Mouse (Mus musculus): ENCODE data around the gene Sh2d3c. TPM values are rescaled to one million over a fixed set of nuclear protein-coding genes. Genes with fewer than 3 reads are reported as not detected.
A peak's percentile ranks its signal among the peaks of the same experiment; 100 is the strongest.

Sh2d3c gene
- total RNA-seq, 1 experiment from 2014 or later = 152 TPM

DNA sequence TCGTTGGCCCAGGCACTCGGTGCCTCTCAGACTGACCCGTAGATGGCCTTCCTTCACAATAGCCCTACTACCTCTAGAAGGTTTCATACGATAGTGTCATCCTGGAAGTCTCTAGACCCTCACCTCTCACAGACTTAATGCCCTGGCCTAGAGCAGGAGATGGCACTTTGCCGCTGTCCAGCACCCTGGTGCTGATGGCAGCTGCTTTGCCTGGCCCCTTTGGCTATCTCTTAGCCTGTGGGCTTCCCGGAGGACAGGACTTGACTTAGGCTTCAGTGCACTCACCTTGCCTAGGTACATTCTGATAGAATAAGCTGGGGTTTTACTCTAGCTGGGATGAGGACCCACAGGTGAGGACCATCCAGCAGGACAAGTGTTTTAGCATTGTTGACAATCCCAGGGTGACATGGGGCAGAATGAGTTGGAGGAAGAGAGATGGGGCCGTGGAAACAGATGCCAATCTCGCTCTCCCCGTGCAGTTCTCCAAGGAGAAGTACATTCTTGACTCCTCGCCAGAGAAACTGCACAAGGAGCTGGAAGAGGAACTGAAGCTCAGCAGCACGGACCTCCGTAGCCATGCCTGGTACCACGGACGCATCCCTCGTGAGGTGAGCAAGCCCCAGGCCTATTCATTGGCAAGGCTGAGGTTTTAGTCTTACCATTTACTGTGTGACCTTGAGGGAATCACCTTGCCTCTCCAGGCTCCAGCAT lies 23.6 kb downstream of the Sh2d3c start:
- ATAC-seq (ENCODE audit: extremely low read depth, insufficient number of reproducible peaks, low FRiP score, poor library complexity, severe bottlenecking) = no peak

DNA sequence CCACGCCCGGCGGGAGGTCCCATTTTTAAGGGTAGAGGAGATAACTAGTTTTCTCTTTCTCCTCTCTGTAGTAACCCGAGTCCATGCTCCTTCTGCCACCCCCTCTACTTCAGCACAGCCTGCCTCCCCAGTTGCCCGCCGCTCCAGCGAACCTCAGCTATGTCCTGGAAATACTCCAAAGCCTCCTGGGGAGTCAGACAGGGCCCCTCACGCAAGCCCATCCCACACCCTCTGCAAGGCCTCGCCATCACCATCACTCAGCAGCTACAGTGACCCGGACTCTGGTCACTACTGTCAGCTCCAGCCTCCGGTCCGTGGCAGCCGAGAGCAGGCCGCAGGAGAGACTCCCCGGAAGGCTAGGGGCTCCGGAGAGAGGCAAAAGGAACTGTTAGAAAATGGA lies 28.2 kb downstream of the Sh2d3c start:
- no peak for ATAC-seq (ENCODE audit: extremely low read depth, insufficient number of reproducible peaks, low FRiP score, poor library complexity, severe bottlenecking)

DNA sequence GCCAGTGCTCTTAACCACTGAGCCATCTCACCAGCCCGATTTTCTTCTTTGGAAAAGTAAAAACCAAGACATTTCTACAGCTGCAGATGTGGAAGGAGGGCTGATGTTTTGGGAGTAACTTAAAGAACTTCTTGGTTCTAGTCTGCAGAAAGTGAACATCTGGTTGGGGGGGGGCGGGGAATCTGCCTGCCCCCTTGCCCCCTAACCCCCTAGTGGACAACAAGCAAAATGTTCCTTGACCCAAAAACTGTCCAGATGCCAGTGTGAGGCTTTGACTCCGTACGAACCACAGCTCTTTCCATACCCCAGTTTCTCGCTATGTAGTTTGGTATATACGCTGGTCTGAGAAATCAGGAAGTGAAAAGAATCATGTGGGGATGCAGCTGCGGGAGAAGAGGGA lies 29.3 kb downstream of the Sh2d3c start:
- no peak for ATAC-seq (ENCODE audit: extremely low read depth, insufficient number of reproducible peaks, low FRiP score, poor library complexity, severe bottlenecking)

DNA sequence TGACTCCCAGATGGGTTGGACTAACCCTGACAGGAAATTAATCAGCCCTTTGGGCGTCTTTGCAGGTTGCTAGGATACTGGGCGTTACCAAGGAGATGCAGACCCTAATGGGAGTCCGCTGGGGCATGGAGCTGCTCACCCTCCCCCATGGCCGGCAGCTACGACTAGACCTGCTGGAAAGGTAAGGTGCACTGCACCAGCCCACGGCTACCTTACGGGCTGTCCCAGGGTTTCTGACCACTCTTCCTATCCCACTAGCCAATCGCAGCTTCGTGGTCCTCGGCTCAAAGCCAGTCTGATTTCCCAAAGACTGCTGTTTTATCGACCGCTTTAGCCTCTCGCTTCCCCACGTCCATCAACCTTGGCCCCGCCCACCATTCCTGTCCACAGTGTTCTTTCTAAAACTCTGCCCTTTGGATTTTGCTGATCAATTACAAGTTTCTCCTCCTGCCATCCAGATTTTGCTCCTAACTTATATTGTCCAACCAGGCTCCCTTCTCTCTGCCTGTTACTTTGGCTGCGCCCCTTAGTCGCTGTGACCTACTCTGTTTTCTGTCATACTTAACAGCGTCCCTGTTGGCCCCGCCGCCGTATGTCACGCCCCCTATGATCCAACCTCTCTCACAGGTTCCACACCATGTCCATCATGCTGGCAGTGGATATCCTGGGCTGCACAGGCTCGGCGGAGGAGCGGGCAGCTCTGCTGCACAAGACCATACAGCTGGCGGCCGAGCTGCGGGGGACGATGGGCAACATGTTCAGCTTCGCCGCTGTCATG lies 30.2 kb downstream of the Sh2d3c start:
- no peak for ATAC-seq (ENCODE audit: extremely low read depth, insufficient number of reproducible peaks, low FRiP score, poor library complexity, severe bottlenecking)

DNA sequence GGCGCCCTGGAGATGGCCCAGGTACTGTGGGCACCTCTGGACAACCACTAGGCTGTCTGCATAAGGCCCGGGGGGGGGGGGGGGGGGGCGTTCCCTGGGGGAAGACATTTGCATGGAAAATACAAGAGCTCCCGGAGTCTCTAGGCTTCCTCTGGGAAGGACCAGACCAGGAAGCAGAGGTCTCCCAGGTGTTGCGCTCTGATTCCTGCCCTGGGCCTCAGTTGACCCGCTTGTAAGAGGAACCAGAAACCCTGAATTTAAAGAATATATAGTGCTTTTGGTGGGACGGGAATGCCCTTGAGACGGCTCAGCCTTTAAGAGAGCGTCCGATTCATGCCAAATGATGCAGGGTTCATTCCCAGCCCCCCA lies 30.8 kb downstream of the Sh2d3c start:
- no peak for ATAC-seq (ENCODE audit: extremely low read depth, insufficient number of reproducible peaks, low FRiP score, poor library complexity, severe bottlenecking)

DNA sequence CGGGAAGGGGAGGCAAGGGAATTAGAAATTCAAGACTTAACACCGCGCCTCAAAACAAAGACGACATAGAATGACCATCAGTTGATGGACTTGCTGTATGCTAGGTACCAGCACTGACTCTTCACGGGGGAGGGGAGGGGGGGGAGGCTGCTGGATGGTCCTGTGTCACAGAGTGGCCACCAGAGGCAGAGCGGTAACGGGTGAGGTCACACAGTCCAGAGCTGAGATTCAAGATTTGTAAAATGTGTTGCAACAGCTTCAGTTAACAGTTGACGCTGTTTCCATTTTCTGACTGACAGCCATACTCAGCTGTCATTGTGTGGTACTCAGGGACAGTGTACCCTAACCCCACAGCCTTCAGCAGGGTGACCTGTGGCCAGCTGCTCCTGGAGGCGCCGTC lies 31.3 kb downstream of the Sh2d3c start:
- no peak for ATAC-seq (ENCODE audit: extremely low read depth, insufficient number of reproducible peaks, low FRiP score, poor library complexity, severe bottlenecking)

DNA sequence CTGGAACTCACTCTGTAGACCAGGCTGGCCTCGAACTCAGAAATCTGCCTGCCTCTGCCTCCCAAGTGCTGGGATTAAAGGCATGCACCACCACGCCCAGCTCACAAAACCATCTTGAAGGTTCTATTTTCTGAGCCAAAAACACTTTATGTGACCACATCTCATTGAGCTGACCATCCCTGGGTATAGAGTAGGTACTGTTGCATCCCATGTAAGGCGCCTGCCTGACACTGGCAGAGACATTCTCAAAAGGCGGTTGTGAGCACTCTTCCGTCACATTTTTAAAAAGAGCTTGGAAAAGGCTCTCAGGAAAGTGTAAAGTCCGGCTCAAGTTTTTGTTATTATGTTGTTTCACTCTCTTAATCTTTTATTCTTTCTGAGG lies 35.8 kb downstream of the Sh2d3c start:
- ATAC-seq (ENCODE audit: extremely low read depth, insufficient number of reproducible peaks, low FRiP score, poor library complexity, severe bottlenecking) = no peak

DNA sequence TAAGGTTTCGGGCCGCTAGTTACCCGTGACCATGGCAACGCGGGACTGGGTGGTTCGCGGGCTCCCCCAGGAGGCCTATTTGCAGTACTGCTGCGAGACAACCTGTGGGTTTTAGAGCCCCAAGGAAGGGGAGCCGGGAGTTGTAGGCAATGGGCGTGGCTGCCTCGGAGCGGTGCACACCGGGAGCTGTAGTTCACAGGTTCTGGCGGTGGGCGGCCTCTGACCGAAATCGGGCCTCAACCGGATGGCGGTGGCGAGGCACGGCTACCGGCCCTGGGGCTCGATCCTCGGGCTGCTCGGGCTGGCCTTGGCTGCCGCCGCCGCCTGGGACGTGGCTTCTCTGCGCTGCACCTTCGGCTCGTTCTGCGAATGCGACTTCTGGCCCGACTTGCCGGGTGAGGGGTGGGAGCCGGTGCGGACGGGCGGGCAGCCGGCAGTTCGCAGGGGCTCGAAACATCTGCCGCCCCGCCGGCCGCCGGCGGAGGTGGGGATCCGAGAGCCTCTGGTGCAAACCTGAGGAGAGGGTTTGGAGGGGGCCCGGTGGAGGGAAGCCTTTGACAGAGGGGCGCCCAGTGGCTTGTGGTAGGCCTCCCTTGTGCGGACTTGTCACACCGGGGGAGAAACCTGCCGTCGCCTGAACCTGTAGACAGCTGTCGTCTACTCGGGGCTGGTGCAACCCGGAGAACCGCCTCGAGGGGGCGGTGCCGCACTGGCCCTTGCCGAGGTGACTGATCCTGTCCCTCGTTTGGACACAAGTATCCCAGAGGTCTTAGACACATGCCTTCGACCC lies 36.4 kb downstream of the Sh2d3c start, which contains the start of gene Tor2a:
Gene Tor2a, plus strand, starts transcription at position 179 of the 790 bp plus-strand sequence.
- peak; percentile 96 for ATAC-seq (ENCODE audit: extremely low read depth, insufficient number of reproducible peaks, low FRiP score, poor library complexity, severe bottlenecking)

DNA sequence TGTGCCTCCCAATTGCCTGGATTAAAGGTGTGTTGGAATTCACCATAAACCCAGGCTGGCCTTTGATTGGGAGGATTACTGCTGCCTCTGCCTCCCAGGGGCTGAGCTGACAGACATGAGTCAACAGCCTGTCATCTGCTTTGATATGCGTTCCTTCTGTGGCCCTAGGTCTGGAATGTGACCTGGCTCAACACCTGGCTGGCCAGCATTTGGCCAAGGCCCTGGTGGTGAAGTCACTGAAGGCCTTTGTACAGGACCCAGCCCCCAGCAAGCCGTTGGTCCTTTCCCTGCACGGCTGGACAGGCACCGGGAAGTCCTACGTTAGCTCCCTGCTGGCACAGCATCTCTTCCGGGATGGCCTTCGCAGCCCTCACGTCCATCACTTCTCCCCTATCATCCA lies 37.6 kb downstream of the Sh2d3c start:
- ATAC-seq (ENCODE audit: extremely low read depth, insufficient number of reproducible peaks, low FRiP score, poor library complexity, severe bottlenecking) = no peak

DNA sequence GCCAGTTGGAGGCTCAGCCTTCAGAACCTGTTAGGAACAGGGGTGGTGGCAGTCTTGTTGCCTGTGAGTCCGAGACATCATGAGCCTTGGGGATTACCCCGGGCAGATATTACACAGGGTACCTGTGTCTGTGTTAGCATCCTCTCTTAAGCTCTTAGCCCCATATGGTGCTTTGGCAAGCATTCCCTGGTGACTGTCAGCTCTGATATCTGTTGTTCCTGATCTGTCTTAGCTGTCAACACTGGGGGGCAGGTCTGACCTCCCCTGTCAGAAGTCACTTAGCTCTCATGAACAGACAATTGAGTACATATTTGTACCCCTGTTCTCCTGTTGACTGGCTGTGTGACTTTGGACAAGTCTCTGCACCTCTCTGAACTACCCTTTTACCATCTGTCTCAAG lies 38.1 kb downstream of the Sh2d3c start:
- no peak for ATAC-seq (ENCODE audit: extremely low read depth, insufficient number of reproducible peaks, low FRiP score, poor library complexity, severe bottlenecking)

DNA sequence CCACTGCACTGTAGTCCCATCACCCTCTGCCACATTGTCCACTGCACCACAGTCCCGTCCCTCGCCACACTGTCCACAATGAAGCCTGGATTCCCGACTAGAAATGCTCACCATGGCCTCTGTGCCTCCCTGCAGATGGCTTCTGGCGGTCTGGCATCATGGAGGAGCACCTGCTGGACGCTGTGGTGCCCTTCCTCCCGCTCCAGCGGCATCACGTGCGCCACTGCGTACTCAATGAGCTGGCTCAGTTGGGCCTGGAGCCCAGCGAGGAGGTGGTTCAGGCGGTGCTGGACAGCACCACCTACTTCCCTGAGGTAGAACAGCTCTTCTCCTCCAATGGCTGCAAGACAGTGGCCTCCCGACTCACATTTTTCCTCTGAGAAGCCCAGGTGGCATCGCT lies 40.5 kb downstream of the Sh2d3c start:
- no peak for ATAC-seq (ENCODE audit: extremely low read depth, insufficient number of reproducible peaks, low FRiP score, poor library complexity, severe bottlenecking)

DNA sequence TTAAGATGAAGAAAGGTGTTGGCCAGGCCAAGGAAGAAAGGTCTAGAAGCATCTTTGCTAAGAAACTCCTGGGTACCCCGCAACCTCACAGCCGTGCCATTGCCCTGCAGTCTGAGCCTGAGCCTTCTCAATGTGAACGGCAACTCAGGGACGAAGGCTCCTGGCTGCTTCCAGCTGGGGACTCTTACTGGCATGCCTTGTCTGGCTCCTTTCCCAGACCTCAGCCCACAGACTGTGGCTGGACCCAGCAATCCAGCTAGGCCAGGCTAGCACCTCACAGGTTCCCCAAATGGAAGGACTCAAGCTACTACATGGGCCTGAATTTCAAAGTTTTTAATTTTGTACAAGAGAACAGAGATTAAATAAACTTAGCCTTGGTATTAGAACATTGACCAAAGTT lies 41.0 kb downstream of the Sh2d3c start:
- ATAC-seq (ENCODE audit: extremely low read depth, insufficient number of reproducible peaks, low FRiP score, poor library complexity, severe bottlenecking) = no peak

DNA sequence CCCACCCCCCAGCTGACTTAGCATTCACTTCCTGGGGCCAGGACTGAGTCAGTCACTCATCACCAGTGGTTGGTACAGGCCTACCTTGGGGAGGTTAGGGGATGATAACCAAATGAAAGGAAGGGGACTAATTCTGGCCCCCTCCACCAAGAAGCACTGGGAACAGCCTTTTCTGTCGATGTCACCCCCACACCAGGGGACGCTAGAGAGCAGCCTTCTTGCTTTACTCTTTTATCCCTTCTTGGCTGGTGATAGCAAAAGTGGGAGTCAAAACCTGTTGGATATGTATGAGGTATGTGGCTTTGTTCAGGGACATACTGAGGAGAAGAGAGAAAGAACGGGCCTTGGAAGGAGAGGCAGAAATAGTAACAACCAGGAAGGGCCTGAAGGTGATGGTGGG lies 42.5 kb downstream of the Sh2d3c start:
- no peak for ATAC-seq (ENCODE audit: extremely low read depth, insufficient number of reproducible peaks, low FRiP score, poor library complexity, severe bottlenecking)

DNA sequence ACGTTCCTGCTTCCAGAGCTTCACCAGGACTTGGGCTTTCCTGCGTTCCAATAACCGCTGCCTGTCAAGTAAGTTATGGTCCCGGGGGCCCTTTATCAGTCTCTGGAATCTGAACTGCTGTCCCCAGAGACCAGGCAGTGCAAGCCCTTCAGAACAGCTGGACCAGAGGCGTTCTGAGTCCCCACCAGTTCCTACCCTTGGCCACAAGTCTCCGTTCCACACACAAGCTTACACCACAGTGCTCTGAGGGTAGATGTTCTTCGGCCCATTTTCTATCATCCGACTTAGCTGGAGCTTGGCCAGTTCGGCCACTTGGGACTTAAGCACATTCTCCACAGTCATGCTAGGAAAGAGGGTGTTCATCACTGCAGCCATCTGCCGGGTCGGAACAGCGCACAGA lies 46.4 kb downstream of the Sh2d3c start:
- ATAC-seq (ENCODE audit: extremely low read depth, insufficient number of reproducible peaks, low FRiP score, poor library complexity, severe bottlenecking) = no peak

DNA sequence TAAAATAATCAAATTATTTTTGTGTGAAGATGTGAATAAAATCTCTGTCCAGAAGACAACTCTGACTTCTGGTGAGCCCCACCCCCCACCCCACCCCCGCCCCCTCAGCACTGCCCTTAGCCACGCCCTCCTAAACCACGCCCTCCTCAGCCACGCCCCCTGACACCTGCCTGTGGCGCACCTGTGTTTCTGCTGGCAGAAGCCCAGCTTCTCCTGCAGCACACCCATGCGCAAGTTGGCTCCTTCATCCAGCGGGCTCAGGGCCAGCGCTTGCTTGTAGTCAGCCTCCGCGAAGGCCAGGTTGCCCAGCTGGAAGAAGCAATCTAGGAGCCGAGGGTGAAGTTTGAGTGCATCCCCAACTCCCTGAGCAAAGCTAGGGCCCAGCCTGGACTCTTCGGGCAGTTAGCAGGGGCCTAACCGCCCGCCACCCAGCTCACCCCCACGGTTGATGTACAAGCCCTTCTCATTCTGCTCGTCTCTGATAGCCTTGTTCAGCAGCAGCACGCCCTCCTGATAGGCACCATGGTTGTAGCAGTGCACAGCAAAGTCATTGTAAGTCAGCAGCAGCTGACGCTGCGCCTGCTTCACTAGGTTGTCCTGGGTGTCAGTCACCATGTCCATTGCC lies 47.9 kb downstream of the Sh2d3c start:
- ATAC-seq (ENCODE audit: extremely low read depth, insufficient number of reproducible peaks, low FRiP score, poor library complexity, severe bottlenecking) = no peak

DNA sequence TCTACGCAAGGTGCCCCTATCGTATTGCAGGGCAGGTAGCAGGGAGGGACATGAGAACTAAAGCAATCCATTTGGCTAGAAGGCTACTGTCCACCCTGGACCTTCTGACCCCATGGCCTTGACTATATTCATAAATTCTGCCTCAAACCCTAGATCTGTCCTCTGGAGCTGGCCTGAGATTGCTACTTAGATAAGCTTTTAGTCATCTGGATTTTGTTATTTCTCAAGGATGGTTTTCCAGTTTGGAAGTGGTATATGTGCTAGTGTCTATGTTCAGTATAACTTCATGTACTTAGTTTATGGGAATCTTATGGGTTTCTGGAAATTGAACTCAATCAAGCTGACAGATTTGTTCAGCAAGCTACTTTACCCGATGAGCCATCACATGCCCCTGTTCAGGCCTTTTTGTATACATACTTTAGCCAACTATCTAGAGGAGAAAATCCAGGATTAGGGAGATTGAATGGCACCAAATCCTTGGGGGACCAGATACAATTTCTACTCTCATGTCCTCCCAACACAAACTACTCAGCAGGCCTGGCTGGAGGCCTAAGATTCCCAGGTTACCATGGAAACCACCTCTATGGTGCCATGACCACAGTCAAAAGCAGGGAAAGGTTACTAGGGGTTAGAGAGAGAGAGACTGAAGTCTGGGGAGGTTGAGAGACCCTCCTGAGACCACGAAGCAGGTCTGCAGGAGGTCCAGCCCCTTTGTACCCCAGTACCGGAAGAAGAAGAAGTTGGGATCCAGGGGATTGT lies 48.7 kb downstream of the Sh2d3c start:
- no peak for ATAC-seq (ENCODE audit: extremely low read depth, insufficient number of reproducible peaks, low FRiP score, poor library complexity, severe bottlenecking)

DNA sequence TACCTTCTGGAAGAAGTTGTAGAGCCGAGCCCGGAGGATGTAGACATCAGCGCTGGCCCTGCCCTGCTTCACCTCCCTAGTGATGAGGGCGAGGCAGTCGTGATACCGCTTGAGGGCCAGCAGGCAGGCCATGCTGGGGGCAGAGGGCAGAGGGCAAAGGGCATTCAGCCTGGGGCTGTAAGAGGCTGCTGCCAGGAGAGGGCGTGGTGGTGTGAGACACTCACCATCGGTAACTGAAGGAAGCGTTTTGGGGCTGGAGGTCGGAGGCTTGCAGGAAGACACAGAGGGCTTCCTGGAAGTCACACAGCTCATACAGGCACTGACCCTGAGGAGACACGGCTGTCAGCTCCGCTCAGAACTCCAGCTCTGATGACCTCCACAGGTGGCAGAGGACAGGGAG lies 51.0 kb downstream of the Sh2d3c start:
- no peak for ATAC-seq (ENCODE audit: extremely low read depth, insufficient number of reproducible peaks, low FRiP score, poor library complexity, severe bottlenecking)

DNA sequence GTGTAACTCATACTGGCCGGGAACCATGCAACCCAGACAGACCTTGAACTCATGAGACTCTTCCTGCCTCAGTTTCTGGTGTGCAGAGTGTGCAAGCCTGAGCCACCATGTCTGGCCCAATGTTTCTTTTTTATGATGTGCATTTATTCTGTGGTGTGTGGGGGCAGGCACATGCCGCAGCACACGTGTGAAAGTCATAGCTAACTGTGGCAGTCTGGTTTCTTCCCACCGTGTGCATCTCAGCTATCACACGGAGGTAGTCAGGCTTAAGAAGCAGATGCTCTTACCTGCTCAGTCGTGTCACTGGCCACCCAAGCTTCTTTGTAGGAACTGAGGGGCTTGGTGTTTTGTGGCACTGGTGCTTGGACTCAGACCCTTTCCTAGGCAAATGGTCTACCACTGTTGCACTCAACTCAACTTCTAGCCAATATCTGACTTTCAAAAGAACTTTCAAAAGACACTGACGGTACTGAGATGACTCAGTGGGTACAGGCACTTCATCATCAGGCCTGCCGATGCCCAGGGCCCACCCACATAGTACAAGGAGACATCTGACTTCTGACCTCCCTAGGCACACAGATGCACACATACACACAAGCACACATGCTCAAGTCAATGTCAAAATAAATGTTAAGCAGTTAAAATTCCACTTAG lies 51.9 kb downstream of the Sh2d3c start:
- no peak for ATAC-seq (ENCODE audit: extremely low read depth, insufficient number of reproducible peaks, low FRiP score, poor library complexity, severe bottlenecking)
